Mouse (Mus musculus) stomach, postnatal 0 days (tissue): ENCODE data around the gene Stxbp4.

Experiments
- CTCF ChIP-seq: IDR thresholded peaks from 2 replicates; pipeline ENCODE4 v1.5.1; 2016; ENCODE audit warnings: antibody characterized with exemption, low read depth, mild to moderate bottlenecking, moderate library complexity
- EP300 ChIP-seq: optimal IDR thresholded peaks from 2 replicates; pipeline ENCODE3; 2016; ENCODE audit warnings: antibody characterized with exemption

DNA sequence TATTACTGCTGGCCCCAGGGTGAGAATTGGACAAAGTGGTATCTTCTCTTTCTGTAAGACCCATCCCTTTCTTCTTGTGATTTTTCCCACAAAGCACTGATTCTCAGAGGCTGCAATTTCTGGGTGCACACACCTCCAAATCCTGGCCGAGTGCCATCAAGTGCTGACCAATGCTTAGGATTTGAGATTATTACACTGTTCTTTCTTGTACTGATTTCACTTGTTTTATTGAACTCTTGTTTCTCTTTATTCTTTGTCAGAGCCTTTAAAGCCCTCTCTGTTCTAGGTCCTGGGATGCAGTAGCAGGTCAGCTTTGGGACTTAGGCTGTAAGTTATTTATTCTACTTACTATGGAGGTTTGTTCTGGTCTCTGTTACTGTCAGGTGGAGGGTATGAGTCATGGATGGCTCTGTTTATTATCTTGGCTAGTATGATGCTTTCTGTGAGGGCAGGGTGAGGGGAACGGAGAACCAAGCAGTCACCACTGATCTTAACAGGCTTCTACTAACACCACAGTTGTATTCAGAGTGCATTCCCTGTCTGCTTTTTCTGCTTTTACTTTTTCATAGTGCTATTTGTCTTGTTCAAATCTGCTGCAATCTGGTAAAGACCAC is 67.1 kb downstream of the Stxbp4 start:
- TF ChIP-seq CTCF (no peak), EP300 (no peak)
